Mouse (Mus musculus) C2C12 (cell line): ENCODE results near the gene Lrcol1.

Source experiments
- CEBPB ChIP-seq: IDR thresholded peaks from one replicate; pipeline ENCODE4 v1.6.1; 2011; ENCODE audit warnings: low read depth, mild to moderate bottlenecking, control low read depth, moderate library complexity
- CTCF ChIP-seq: IDR thresholded peaks from one replicate; pipeline ENCODE4 v1.5.1; 2011; ENCODE audit not compliant: control insufficient read depth, insufficient read depth, insufficient read length
- MYOD1 ChIP-seq: IDR thresholded peaks from one replicate; pipeline ENCODE4 v1.6.1; 2011; ENCODE audit warnings: low read depth; ENCODE audit not compliant: control insufficient read depth, insufficient read length
- MYOG ChIP-seq: IDR thresholded peaks from one replicate; pipeline ENCODE4 v1.6.1; 2011; ENCODE audit not compliant: control insufficient read depth, insufficient read length; ENCODE audit errors: extremely low read depth
- USF1 ChIP-seq: IDR thresholded peaks from one replicate; pipeline ENCODE4 v1.6.1; 2011; ENCODE audit warnings: low read depth, mild to moderate bottlenecking, control low read depth, moderate library complexity

DNA sequence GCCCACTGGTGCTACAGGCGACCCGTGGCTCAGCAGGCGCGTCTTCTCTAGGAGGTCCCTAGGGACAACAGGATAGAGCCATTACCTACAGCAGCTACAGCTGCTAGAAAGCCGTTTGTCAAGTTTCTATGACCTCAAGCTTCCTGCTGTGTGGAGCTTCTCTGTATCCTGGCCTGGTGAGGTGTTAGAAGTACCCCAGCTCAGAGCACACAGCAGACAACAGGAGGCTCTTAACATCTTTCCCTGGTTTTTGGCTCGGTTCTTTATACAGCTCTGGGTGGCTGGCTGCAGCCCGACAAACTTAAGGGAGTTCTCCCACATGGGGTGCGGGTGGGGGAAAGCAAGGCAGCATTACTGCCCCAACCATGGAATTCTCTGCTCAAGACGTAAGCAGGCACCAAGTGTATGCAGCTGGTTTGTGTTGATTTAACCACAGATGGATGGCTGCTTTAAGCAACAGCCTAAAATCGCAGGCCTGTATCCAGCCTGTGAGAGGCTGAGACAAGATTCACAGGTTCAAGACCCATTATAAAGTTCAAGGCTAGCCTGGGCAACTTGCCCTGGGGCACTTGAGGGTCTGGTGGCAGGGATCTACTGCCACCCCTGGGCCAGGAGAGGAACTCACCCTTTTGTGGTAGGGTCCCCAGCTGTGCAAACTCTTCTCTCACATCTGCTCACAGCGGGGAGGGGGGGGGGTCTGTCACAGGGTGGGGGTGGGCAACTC is 19.5 kb downstream of the Lrcol1 start:
- no peak for TF ChIP-seq CTCF
- no peak for TF ChIP-seq USF1
- TF ChIP-seq CEBPB: no peak
- TF ChIP-seq MYOD1: no peak
- no peak for TF ChIP-seq MYOG
